Mouse (Mus musculus): ENCODE results near the gene Alpk3. TPM values are rescaled to one million over a fixed set of nuclear protein-coding genes. Genes with fewer than 3 reads are reported as not detected.

Alpk3 gene
- 100 to 1,000 TPM; 138 to 167 (median 145) TPM for total RNA-seq (2022)

DNA sequence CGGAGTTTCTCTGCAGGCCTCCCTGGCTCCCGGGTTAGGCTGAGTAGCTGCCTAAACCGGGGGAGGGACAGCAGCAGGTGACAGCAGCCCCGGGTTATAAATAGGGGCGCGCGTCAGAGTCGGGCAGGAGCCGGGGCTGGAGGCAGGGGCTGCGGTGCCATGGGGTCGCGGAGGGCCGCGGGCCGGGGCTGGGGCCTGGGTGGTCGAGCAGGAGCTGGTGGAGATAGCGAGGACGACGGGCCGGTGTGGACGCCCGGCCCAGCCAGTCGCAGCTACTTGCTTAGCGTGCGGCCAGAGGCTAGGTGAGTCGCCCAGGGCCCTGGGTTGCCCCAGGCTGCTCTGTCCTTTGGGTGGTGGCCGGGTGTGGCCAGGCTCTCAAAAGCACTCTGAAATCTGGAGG is at the start of gene Alpk3:
Alpk3 (plus strand) TSS at position 130 of the 400 bp plus-strand sequence.
- DNase-seq (ENCODE audit: low spot score), result peak; percentile 32

DNA sequence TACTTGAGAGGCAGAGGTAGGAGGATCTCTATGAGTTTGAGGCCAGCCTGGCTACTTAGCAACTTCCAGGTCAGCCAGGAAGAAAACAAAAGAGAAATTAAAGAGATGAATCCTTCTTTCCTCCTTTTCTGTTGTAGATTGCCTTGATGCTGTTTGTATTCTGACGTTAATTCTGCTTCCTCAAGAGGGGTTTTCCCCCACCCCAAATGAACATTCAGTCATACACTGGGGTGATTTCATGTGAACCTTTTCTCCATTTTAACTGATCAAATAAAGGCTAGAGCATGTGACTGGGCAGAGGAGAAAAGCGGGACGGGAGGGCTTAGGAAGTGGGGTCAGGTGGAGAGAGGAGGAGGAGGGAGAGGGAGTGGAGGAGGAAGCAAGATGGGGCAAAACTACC is 49.1 kb upstream of the Alpk3 start:
- DNase-seq (ENCODE audit: low spot score), result no peak

DNA sequence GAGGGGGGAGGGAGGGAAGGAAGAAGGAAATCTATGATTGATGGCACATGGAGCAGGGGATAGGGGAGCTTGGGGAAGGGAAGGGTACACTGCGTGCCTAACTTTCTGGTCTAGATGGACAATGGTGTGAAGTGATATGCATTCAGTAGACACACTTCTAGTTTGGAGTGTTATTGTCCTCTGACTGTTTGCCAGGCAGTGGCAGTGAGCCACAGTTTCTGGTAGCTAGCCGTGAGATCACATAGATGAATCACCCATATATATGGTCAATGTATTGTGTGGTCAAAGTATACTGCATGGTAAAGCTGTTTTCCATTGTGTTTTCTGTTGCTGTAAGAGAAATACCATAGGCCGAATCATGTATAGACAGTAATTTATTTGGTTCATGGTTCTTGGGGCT is 45.8 kb upstream of the Alpk3 start:
- no peak for DNase-seq (ENCODE audit: low spot score)

GRCm38 (mm10) chr7:81020307-81020706 is 37.1 kb upstream of the Alpk3 start:
- no peak for DNase-seq (ENCODE audit: low spot score)

DNA sequence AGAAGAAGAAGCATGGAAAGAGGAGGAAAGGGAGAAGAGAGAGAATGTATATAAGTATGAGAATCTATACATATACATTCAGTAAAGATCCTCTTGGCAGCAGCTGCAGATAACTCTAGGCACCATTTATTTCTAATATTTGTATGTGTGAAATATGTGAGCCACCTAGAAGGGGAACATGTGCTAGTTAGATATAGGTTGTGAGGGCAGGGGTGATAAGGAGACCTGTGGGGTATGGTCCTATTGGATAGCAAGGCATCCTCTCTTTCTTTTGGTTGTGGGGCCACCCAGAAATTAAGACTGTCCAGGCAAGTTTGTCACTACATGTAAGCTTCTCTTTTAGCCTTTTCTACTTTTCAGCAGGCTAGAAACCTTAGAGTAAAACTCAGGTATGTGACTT is 34.7 kb upstream of the Alpk3 start:
- no peak for DNase-seq (ENCODE audit: low spot score)

DNA sequence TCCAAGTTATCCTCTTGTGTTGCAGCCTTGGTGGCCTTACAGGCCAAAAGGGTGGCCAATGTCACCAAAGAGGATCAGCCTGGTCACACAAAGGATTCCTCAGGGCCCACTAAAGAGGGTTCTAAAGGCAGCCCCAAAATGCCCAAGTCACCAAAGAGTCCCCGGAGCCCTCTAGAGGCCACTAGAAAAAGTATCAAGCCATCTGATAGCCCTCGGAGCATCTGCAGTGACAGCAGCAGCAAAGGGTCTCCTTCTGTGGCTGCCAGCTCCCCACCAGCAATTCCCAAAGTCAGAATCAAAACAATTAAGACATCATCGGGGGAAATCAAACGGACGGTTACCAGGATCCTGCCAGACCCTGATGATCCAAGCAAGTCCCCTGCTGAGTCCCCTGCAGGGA is 33.3 kb upstream of the Alpk3 start:
- DNase-seq (ENCODE audit: low spot score), result no peak

- no peak for DNase-seq (ENCODE audit: low spot score)
Measured at GRCm38 (mm10) chr7:81024651-81025050, 32.7 kb upstream of the Alpk3 start.

DNA sequence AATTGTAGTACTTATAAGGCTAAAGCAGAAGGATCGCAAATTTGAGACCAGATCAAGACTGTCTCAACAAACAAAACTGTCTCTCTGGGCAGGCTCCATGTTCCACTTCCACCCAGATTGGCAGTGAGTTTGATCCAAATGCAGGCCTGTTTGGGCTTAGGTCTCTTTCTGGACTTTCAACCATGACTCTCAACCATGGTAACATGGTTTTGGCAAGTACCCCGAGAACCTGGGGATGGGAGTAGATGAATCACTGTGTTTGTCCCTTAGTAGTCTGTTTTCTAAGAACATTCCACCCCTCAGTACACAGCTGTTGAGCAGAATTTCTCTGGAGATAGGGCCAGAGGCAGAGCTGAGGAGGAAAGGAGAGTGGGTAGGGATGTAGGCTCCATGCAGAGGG is 31.6 kb upstream of the Alpk3 start:
- peak; percentile 24 for DNase-seq (ENCODE audit: low spot score)

GRCm38 (mm10) chr7:81039711-81040110 is 17.7 kb upstream of the Alpk3 start:
- no peak for DNase-seq (ENCODE audit: low spot score)

- no peak for DNase-seq (ENCODE audit: low spot score)
Measured at GRCm38 (mm10) chr7:81043023-81043620, 14.3 kb upstream of the Alpk3 start.

DNA sequence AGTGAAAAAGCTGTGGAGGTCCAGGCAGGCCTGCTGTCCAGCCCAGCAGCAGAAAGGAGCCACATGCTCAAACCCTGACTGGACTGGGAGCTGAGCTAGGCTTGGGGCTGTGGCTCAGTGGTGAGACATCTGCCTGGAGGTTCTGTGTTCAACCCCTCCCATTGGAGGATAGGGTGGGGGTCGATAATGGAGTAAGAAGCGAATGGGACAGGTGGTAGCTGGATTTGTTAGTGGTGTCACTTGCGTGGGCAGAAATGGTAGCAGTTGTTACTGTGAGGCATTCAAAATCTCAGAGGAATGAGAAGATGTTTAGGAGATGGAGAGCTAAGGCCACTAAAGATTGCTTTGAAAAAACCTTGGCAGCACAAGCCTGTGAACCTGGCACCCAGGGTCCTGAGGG is 9.6 kb upstream of the Alpk3 start:
- DNase-seq (ENCODE audit: low spot score), result no peak

DNA sequence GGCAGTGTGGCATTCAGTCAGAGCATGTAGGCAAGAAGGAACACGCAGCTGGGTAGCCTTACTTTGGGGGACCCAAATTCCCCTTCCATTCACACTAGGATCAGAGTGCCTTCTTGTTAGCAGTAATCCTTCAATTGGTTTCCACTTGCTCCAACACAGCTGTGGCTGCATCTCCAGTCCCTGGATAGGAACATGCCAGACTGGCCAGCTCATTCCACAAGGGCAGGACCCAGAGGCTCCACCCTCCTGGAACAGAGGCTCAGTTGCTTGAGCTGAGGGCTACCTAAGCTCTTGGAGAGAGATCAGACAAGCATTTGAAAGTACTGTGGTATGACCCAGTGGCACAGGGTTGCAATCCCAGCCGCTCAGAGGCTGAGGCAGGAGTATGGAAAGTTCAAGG is 8.9 kb upstream of the Alpk3 start:
- no peak for DNase-seq (ENCODE audit: low spot score)

- DNase-seq (ENCODE audit: low spot score), result no peak
Measured at GRCm38 (mm10) chr7:81049966-81050365, 7.4 kb upstream of the Alpk3 start.

GRCm38 (mm10) chr7:81055709-81056370 is 1.6 kb upstream of the Alpk3 start:
- no peak for DNase-seq (ENCODE audit: low spot score)

DNA sequence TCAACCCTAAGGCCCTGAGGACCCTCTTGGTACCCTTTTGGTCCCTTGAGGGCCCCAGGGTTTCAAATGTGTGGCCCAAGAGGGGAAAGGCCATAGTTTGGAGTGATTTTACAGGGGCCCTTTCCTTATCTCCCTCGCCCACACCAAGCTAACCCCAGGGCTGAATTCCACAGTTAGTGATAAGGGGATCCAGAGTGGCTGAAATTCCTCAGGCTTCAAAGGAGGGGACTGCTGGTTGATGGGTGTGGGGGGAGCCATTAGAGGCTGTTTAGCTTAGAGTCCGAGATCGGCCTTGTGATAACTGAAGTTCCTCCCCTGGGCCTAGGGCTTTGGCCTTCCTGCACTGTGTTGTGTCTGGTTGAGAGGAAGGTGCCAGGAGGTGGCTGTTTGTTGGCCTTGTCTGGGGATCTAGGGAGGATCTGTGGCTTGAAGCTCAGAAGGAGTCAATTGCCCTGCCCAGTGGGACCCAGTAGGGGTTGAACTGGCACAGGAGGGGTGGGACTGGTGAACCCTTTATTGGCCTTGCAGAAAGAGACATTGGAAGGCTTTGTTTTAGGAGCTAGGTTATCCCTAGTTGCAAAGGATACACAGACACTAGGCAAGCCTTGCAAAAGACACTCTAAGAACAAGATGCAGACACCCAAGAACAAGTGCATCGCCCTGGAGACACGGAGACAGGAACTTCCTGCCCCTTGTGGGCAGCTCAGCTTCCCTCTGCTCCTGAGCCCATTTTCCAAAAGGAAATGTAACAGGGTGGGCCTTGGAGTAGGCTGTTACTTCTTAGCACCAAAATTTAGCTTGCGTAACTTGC is 706 bp downstream of the Alpk3 start:
- no peak for DNase-seq (ENCODE audit: low spot score)

DNA sequence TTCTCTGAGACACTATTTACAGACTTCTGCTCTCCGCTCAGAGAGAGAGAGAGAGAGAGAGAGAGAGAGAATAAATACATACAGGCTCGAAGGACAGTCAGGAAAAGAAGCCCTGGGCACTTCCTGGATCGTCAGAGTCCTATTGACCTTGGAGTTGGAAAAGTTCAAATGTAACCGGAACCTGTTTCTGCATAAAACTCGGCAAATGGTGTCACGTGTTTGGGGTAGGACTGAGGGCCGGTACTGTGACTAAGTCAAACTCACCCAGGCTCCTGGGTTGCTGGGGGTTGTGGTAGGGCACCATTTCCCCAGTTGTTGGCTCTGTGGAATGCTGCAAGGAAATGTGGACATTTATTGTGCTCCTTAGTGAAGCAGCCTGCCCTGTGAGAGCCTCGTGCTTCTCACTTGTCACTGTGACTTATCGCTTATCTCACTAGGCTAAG is 1.3 kb downstream of the Alpk3 start:
- peak; percentile 29 for DNase-seq (ENCODE audit: low spot score)

DNA sequence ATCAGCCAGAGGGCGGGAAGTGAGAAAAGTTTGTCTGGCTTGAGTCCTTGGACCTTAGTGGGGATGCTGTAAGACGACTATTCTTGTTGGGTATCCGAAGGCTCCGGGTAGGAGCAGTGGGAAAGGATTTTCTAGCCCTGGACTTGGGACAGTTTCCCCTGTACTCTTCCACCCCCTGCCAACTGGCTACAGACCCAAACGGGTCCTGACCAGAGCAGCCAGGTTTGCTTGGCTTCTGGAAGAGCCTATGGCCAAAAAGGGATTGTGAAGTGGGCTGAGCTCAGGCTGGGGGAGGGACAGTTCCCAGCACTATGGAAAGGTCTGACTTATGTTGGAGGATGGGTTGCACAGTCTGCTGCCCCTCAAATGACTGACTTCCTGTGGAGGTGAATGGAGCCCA is 2.0 kb downstream of the Alpk3 start:
- peak; percentile 44 for DNase-seq (ENCODE audit: low spot score)

DNA sequence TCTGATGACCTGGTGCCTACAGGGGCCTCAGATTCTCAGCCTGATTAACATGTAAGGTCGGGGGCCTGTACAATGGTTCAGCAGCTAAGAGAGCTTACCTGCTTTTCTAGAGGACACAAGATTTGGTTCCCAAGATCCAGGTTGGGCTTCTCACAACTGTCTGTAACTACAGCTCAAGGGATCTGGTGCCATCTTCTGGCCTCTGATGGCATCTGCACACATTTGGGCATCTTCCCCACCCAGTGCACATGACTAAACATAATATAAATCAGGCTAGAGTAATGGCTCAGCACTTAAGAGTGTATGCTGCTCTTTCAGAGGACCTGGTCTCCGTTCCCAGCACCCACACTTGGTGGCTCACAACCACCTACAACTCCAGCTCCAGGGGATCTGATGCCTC is 3.5 kb downstream of the Alpk3 start:
- DNase-seq (ENCODE audit: low spot score), result peak; percentile 28

DNA sequence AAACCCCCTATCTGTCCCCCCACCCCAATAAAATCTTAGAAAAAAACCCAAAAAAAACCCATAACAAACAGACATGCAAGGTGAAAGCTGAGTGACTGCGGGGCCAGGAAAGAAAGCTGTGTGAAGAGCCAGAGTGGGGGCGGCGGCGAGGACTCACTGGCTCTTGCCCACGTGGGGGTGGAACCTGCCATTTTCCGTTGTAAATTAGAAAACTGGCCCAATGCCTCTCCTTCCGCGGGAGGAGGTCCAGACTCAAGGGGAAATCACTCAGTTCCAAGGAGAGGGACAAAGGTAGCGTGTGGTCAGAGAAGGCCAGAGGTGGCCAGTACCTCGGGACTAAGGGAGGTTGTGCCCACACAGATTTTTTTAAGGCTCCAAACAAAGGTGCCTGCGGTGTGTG is 4.5 kb downstream of the Alpk3 start:
- DNase-seq (ENCODE audit: low spot score), result no peak

GRCm38 (mm10) chr7:81063332-81063731 is 5.9 kb downstream of the Alpk3 start:
- DNase-seq (ENCODE audit: low spot score), result no peak

DNA sequence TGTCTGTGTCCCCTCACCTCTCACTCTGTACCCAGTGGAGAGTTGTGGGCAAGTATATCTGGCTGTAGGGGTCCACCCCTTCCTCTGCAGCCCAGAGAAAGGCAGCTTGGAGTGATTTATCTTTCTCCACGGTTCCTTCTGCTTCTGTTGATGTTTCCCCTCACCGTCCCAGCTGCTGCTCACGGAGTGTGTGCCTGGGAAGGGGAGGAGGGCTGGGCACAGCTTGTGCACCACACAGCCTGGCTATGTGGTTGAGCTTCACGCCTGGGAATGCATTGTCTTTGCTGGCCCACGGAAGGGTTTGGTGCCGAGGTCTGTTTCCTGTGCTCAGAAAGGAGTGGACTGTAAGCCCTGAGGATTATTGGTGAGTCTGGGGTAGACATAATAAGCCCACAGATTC is 9.3 kb downstream of the Alpk3 start:
- DNase-seq (ENCODE audit: low spot score), result no peak

DNA sequence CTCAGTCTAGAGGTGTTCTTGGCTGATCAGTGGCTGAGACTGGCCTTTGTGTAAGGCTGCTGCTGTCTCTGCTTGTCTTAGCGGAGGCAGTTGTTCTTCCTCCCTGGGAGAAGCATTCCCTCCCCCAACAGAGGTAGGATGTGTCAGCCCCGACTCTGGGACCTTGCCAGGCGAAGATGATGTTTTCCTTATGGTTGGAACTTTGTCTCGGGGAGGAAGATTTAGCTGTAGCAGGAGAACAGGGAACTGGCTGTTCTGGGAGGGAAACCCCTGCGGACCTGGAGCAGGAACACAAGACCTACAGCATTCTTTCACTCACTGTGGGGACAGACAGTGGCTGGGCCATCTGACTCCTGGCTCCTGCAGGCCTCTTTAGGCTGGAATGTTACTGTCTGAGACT is 15.1 kb downstream of the Alpk3 start:
- DNase-seq (ENCODE audit: low spot score), result peak; percentile 90

DNA sequence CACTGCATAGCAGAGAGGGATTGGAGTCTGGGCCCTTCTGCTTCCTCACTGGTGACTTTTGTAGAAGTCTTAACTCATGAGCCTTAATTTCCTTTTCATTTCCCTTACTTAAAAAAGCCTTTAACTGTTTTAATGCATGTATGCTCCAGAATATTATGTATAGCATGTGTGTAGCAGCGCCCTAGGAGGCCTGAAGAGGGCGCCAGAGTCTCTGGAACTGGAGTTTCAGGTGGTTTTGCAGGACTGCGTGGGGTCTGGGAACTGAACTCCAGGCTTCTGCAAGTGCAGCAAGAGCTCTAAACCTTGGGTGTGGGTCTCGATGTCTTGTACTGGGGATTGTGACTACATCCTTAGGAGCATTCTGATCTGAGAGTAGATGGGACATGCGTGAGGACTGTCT is 15.9 kb downstream of the Alpk3 start:
- no peak for DNase-seq (ENCODE audit: low spot score)
